In genomic region chr11:6267320-6268254, GRCm38 (mm10) we compare ENCODE assay signal across 8 mouse cellular contexts. TPM values are rescaled to one million over a fixed set of nuclear protein-coding genes. Genes with fewer than 3 reads are reported as not detected.
A peak's percentile ranks its signal among the peaks of the same experiment; 100 is the strongest.
DNase-seq lines count a peak whose midpoint lies in the region; ATAC-seq lines count a peak whose summit lies in the region.

Gene Ddx56, minus strand, starts transcription at chr11:6267772.

- H3K36me3 ChIP-seq in hindbrain, embryonic 15.5 days: peaks cover 47% of the 10 kb centered on the region

- ATAC-seq in hindbrain, embryonic 15.5 days (ENCODE audit: low FRiP score, low read depth): peak; percentile 97

- H3K9me3 ChIP-seq in hindbrain, embryonic 15.5 days: no peaks in the 10 kb centered on the region

- 2% methylated on average over 50 of the region's 50 CpGs for WGBS in hindbrain, embryonic 15.5 days

- H3K4me3 ChIP-seq in hindbrain, embryonic 15.5 days: peak within 1 kb of the TSS; percentile 97

- H3K4me1 ChIP-seq in hindbrain, embryonic 15.5 days (replicated peaks): peaks cover 28% of the 10 kb centered on the region

- peak within 1 kb of the TSS; percentile 89 for H3K4me2 ChIP-seq in hindbrain, embryonic 15.5 days

- peak; percentile 93 for DNase-seq in T-cell, adult 2 months (ENCODE audit: low spot score)
- peak; percentile 90 to 92 for DNase-seq in cerebellum, postnatal 36 days
- peak; percentile 90 to 96 for DNase-seq in frontal cortex, postnatal 36 days (ENCODE audit: low spot score in 2 of 2)
- DNase-seq in left cerebral cortex, adult 11 months (ENCODE audit: low spot score): peak; percentile 94
- peak; percentile 94 for DNase-seq in lung, postnatal 4 days
- peak; percentile 93 for DNase-seq in retina, postnatal 7 days (ENCODE audit: low read depth, low spot score)
- DNase-seq in urinary bladder, adult 2 months (ENCODE audit: low spot score): peak; percentile 75

- H3K27me3 ChIP-seq in hindbrain, embryonic 15.5 days: no peaks in the 10 kb centered on the region

- H3K27ac ChIP-seq in hindbrain, embryonic 15.5 days (replicated peaks): peak within 1 kb of the TSS; percentile 95

- H3K9ac ChIP-seq in hindbrain, embryonic 15.5 days: peak within 1 kb of the TSS; percentile 91

RNA-seq across cellular contexts. Expression of gene Ddx56, which starts in this region (rescaled TPM):
- 67.6 and 69.0 TPM in 2 replicates for polyA plus RNA-seq in hindbrain, embryonic 15.5 days (2015; fragmentation: Nextera tagmentation; extraction: Ambion mirVana)
- 34.1 and 38.8 TPM in 2 replicates for polyA plus RNA-seq in urinary bladder, adult 2 months (2012; rRNA removed)

Comparison
In these comparisons a context has a peak if more than half of its experiments do, and no peak if none do; other contexts are left out.
1. Peak in every context shown above with its lines: DNase-seq, ATAC-seq, H3K4me3 ChIP-seq and H3K27ac ChIP-seq.